Mouse (Mus musculus): ENCODE measurements around the gene Wfs1. TPM values are rescaled to one million over a fixed set of nuclear protein-coding genes. Genes with fewer than 3 reads are reported as not detected.

The Wfs1 gene
- polyA plus RNA-seq, 1 experiment from 2014 or later, result 2.0 TPM

GRCm38 (mm10) chr5:36990631-36991350 is 1.8 kb upstream of the Wfs1 start:
- Histone ChIP-seq H3K4me1 (ENCODE audit: control insufficient read depth, low read depth, low read length) (no peaks in the 10 kb centered on the region; the same call in 1 of the 2 replicates), H3K4me3 (ENCODE audit: low read depth, low read length) (no peak overlapping the region), H3K27me3 (ENCODE audit: control insufficient read depth, insufficient read depth, low read depth, low read length) (no peaks in the 10 kb centered on the region; the same call in 1 of the 2 replicates), H3K4me2 (ENCODE audit: low read depth, low read length) (no peak overlapping the region), H3K9me3 (replicated peaks; ENCODE audit: control insufficient read depth, low read length) (no peaks in the 10 kb centered on the region), H3K9ac (ENCODE audit: low read depth, low read length) (no peak overlapping the region), H3K27ac (ENCODE audit: low read length) (no peak overlapping the region), H3K36me3 (ENCODE audit: control insufficient read depth, insufficient read depth) (no peaks in the 10 kb centered on the region)
- WGBS (ENCODE audit: insufficient replicate concordance), result 48% methylated on average over 3 of the region's 3 CpGs
- ATAC-seq (ENCODE audit: low read depth), result no peak

- ATAC-seq (ENCODE audit: low read depth), result no peak
- H3K4me3 ChIP-seq (ENCODE audit: low read depth, low read length), result no peak overlapping the region
- H3K27ac ChIP-seq (ENCODE audit: low read length), result no peak overlapping the region
- H3K9me3 ChIP-seq (replicated peaks; ENCODE audit: control insufficient read depth, low read length), result no peaks in the 10 kb centered on the region
- H3K27me3 ChIP-seq (ENCODE audit: control insufficient read depth, insufficient read depth, low read depth, low read length), result no peaks in the 10 kb centered on the region; the same call in 1 of the 2 replicates
- H3K36me3 ChIP-seq (ENCODE audit: control insufficient read depth, insufficient read depth), result no peaks in the 10 kb centered on the region
- H3K9ac ChIP-seq (ENCODE audit: low read depth, low read length), result no peak overlapping the region
- WGBS (ENCODE audit: insufficient replicate concordance), result 52% methylated on average over 3 of the region's 3 CpGs
- H3K4me2 ChIP-seq (ENCODE audit: low read depth, low read length), result no peak overlapping the region
- no peaks in the 10 kb centered on the region; the same call in 1 of the 2 replicates for H3K4me1 ChIP-seq (ENCODE audit: control insufficient read depth, low read depth, low read length)
Measured at GRCm38 (mm10) chr5:36990196-36990595, 1.2 kb upstream of the Wfs1 start.

- peak overlapping the region; percentile 74; the same call in 1 of the 2 replicates for H3K4me2 ChIP-seq (ENCODE audit: low read depth, low read length)
- no peak overlapping the region for H3K27ac ChIP-seq (ENCODE audit: low read length)
- H3K4me3 ChIP-seq (ENCODE audit: low read depth, low read length), result peak overlapping the region; percentile 57; the same call in 1 of the 2 replicates
- no peaks in the 10 kb centered on the region; the same call in 1 of the 2 replicates for H3K4me1 ChIP-seq (ENCODE audit: control insufficient read depth, low read depth, low read length)
- no peak overlapping the region for H3K9ac ChIP-seq (ENCODE audit: low read depth, low read length)
- H3K36me3 ChIP-seq (ENCODE audit: control insufficient read depth, insufficient read depth), result no peaks in the 10 kb centered on the region
- 6% methylated on average over 3 of the region's 3 CpGs for WGBS (ENCODE audit: insufficient replicate concordance)
- H3K27me3 ChIP-seq (ENCODE audit: control insufficient read depth, insufficient read depth, low read depth, low read length), result no peaks in the 10 kb centered on the region; the same call in 1 of the 2 replicates
- ATAC-seq (ENCODE audit: low read depth), result no peak
- H3K9me3 ChIP-seq (replicated peaks; ENCODE audit: control insufficient read depth, low read length), result no peaks in the 10 kb centered on the region
Measured at GRCm38 (mm10) chr5:36989625-36989977, 596 bp upstream of the Wfs1 start.

- ATAC-seq (ENCODE audit: low read depth), result no peak
Measured at GRCm38 (mm10) chr5:36988124-36988780, 753 bp downstream of the Wfs1 start.

GRCm38 (mm10) chr5:36986617-36987016 is 2.4 kb downstream of the Wfs1 start:
- WGBS (ENCODE audit: insufficient replicate concordance), result 45% methylated on average over 1 of the region's 1 CpGs
- no peak overlapping the region for H3K9ac ChIP-seq (ENCODE audit: low read depth, low read length)
- no peaks in the 10 kb centered on the region; the same call in 1 of the 2 replicates for H3K4me1 ChIP-seq (ENCODE audit: control insufficient read depth, low read depth, low read length)
- H3K4me2 ChIP-seq (ENCODE audit: low read depth, low read length), result no peak overlapping the region
- H3K27me3 ChIP-seq (ENCODE audit: control insufficient read depth, insufficient read depth, low read depth, low read length), result no peaks in the 10 kb centered on the region; the same call in 1 of the 2 replicates
- no peak overlapping the region for H3K4me3 ChIP-seq (ENCODE audit: low read depth, low read length)
- no peaks in the 10 kb centered on the region for H3K9me3 ChIP-seq (replicated peaks; ENCODE audit: control insufficient read depth, low read length)
- H3K27ac ChIP-seq (ENCODE audit: low read length), result no peak overlapping the region
- ATAC-seq (ENCODE audit: low read depth), result no peak
- no peaks in the 10 kb centered on the region for H3K36me3 ChIP-seq (ENCODE audit: control insufficient read depth, insufficient read depth)

More at GRCm38 (mm10) chr5:36988124-36988780, 753 bp downstream of the Wfs1 start:
- H3K9ac ChIP-seq (ENCODE audit: low read depth, low read length), result peak overlapping the region; percentile 51; the same call in 1 of the 2 replicates
- no peaks in the 10 kb centered on the region; the same call in 1 of the 2 replicates for H3K4me1 ChIP-seq (ENCODE audit: control insufficient read depth, low read depth, low read length)
- no peaks in the 10 kb centered on the region; the same call in 1 of the 2 replicates for H3K27me3 ChIP-seq (ENCODE audit: control insufficient read depth, insufficient read depth, low read depth, low read length)
- H3K36me3 ChIP-seq (ENCODE audit: control insufficient read depth, insufficient read depth), result no peaks in the 10 kb centered on the region
- no peak overlapping the region for H3K27ac ChIP-seq (ENCODE audit: low read length)
- no peaks in the 10 kb centered on the region for H3K9me3 ChIP-seq (replicated peaks; ENCODE audit: control insufficient read depth, low read length)
- 11% methylated on average over 24 of the region's 24 CpGs for WGBS (ENCODE audit: insufficient replicate concordance)
- peak overlapping the region; percentile 57 for H3K4me3 ChIP-seq (ENCODE audit: low read depth, low read length)
- peak overlapping the region; percentile 74 for H3K4me2 ChIP-seq (ENCODE audit: low read depth, low read length)

GRCm38 (mm10) chr5:36982271-36982670 is 6.7 kb downstream of the Wfs1 start:
- Histone ChIP-seq H3K36me3 (ENCODE audit: control insufficient read depth, insufficient read depth) (no peaks in the 10 kb centered on the region), H3K9me3 (replicated peaks; ENCODE audit: control insufficient read depth, low read length) (no peaks in the 10 kb centered on the region), H3K27me3 (ENCODE audit: control insufficient read depth, insufficient read depth, low read depth, low read length) (no peaks in the 10 kb centered on the region), H3K27ac (ENCODE audit: low read length) (no peak overlapping the region), H3K4me3 (ENCODE audit: low read depth, low read length) (no peak overlapping the region), H3K4me2 (ENCODE audit: low read depth, low read length) (no peak overlapping the region), H3K9ac (ENCODE audit: low read depth, low read length) (no peak overlapping the region), H3K4me1 (ENCODE audit: control insufficient read depth, low read depth, low read length) (no peaks in the 10 kb centered on the region)
- ATAC-seq (ENCODE audit: low read depth), result no peak
- 88% methylated on average over 4 of the region's 4 CpGs for WGBS (ENCODE audit: insufficient replicate concordance)

- no peak overlapping the region for H3K9ac ChIP-seq (ENCODE audit: low read depth, low read length)
- H3K4me1 ChIP-seq (ENCODE audit: control insufficient read depth, low read depth, low read length), result no peaks in the 10 kb centered on the region
- no peaks in the 10 kb centered on the region for H3K9me3 ChIP-seq (replicated peaks; ENCODE audit: control insufficient read depth, low read length)
- no peak overlapping the region for H3K4me2 ChIP-seq (ENCODE audit: low read depth, low read length)
- no peaks in the 10 kb centered on the region for H3K36me3 ChIP-seq (ENCODE audit: control insufficient read depth, insufficient read depth)
- no peaks in the 10 kb centered on the region for H3K27me3 ChIP-seq (ENCODE audit: control insufficient read depth, insufficient read depth, low read depth, low read length)
- WGBS (ENCODE audit: insufficient replicate concordance), result 47% methylated on average over 7 of the region's 7 CpGs
- no peak overlapping the region for H3K4me3 ChIP-seq (ENCODE audit: low read depth, low read length)
- no peak for ATAC-seq (ENCODE audit: low read depth)
- no peak overlapping the region for H3K27ac ChIP-seq (ENCODE audit: low read length)
Measured at GRCm38 (mm10) chr5:36979631-36980030, 9.4 kb downstream of the Wfs1 start.

GRCm38 (mm10) chr5:36979001-36979400 is 10.0 kb downstream of the Wfs1 start:
- Histone ChIP-seq H3K4me3 (ENCODE audit: low read depth, low read length) (no peak overlapping the region), H3K27me3 (ENCODE audit: control insufficient read depth, insufficient read depth, low read depth, low read length) (no peaks in the 10 kb centered on the region), H3K36me3 (ENCODE audit: control insufficient read depth, insufficient read depth) (no peaks in the 10 kb centered on the region), H3K27ac (ENCODE audit: low read length) (no peak overlapping the region), H3K9ac (ENCODE audit: low read depth, low read length) (no peak overlapping the region), H3K9me3 (replicated peaks; ENCODE audit: control insufficient read depth, low read length) (no peaks in the 10 kb centered on the region), H3K4me2 (ENCODE audit: low read depth, low read length) (no peak overlapping the region), H3K4me1 (ENCODE audit: control insufficient read depth, low read depth, low read length) (no peaks in the 10 kb centered on the region)
- ATAC-seq (ENCODE audit: low read depth), result no peak
- 59% methylated on average over 8 of the region's 8 CpGs for WGBS (ENCODE audit: insufficient replicate concordance)

GRCm38 (mm10) chr5:36977809-36978208 is 11.2 kb downstream of the Wfs1 start:
- H3K27ac ChIP-seq (ENCODE audit: low read length), result no peak overlapping the region
- H3K4me2 ChIP-seq (ENCODE audit: low read depth, low read length), result no peak overlapping the region
- no peaks in the 10 kb centered on the region for H3K9me3 ChIP-seq (replicated peaks; ENCODE audit: control insufficient read depth, low read length)
- H3K9ac ChIP-seq (ENCODE audit: low read depth, low read length), result no peak overlapping the region
- no peak for ATAC-seq (ENCODE audit: low read depth)
- no peak overlapping the region for H3K4me3 ChIP-seq (ENCODE audit: low read depth, low read length)
- no peaks in the 10 kb centered on the region for H3K4me1 ChIP-seq (ENCODE audit: control insufficient read depth, low read depth, low read length)
- 50% methylated on average over 9 of the region's 9 CpGs for WGBS (ENCODE audit: insufficient replicate concordance)
- no peaks in the 10 kb centered on the region for H3K36me3 ChIP-seq (ENCODE audit: control insufficient read depth, insufficient read depth)
- H3K27me3 ChIP-seq (ENCODE audit: control insufficient read depth, insufficient read depth, low read depth, low read length), result no peaks in the 10 kb centered on the region
